Mouse (Mus musculus) testis, adult 2 months (tissue): ENCODE results near the gene Hivep2. TPM values are rescaled to one million over a fixed set of nuclear protein-coding genes. Genes with fewer than 3 reads are reported as not detected.

ENCODE experiments used
- H3K27ac ChIP-seq: fragments of 200-500 bp; 2 replicates; pipeline ENCODE4 v1.5.1; 2012; ENCODE audit warnings: low read depth, low read length; ENCODE audit not compliant: control insufficient read depth, insufficient read depth
- H3K27me3 ChIP-seq: fragments of 200-500 bp; 2 replicates; pipeline ENCODE4 v1.6.1; 2012; ENCODE audit warnings: mild to moderate bottlenecking, low read length, moderate library complexity; ENCODE audit not compliant: control insufficient read depth, insufficient read depth
- H3K36me3 ChIP-seq: fragments of 200-500 bp; 2 replicates; pipeline ENCODE4 v1.6.1; 2012; ENCODE audit warnings: mild to moderate bottlenecking, low read length; ENCODE audit not compliant: control insufficient read depth, insufficient read depth
- H3K4me1 ChIP-seq: fragments of 200-500 bp; 2 replicates; pipeline ENCODE4 v1.6.1; 2012; ENCODE audit warnings: low read length; ENCODE audit not compliant: control insufficient read depth, insufficient read depth
- H3K4me3 ChIP-seq: fragments of 200-500 bp; 2 replicates; pipeline ENCODE4 v1.5.1; 2012; ENCODE audit warnings: low read depth, mild to moderate bottlenecking, low read length, moderate library complexity, mixed read lengths; ENCODE audit not compliant: control insufficient read depth
- CTCF ChIP-seq: fragments of 200-500 bp; IDR thresholded peaks from 2 replicates; pipeline ENCODE4 v1.5.1; 2012; ENCODE audit warnings: low read depth, mild to moderate bottlenecking, inconsistent platforms, low read length, moderate library complexity; ENCODE audit not compliant: control insufficient read depth, insufficient read depth, insufficient replicate concordance
- POLR2A ChIP-seq: fragments of 200-500 bp; IDR thresholded peaks from 2 replicates; pipeline ENCODE4 v1.6.1; 2012; ENCODE audit warnings: low read depth, mild to moderate bottlenecking, inconsistent platforms, low read length, moderate library complexity; ENCODE audit not compliant: control insufficient read depth
- polyA plus RNA-seq: library from polyadenylated mRNA; depleted of rRNA; stranded (reverse); fragments of >200 nt; gene quantifications from 2 replicates; pipeline ENCODE4 v1.2.3, GENCODE M21; 2012

Hivep2 gene
- polyA plus RNA-seq, 1 experiment: 0.88 TPM

- Histone ChIP-seq H3K4me3 (no peak overlapping the region), H3K4me1 (no peaks in the 10 kb centered on the region; the same call in 1 of the 2 replicates), H3K27ac (no peak overlapping the region), H3K27me3 (no peaks in the 10 kb centered on the region), H3K36me3 (no peaks in the 10 kb centered on the region)
- TF ChIP-seq POLR2A: no peak
- no peak for TF ChIP-seq CTCF
These were observed 83.8 kb downstream of the Hivep2 start for GRCm38 (mm10) chr10:14049686-14050085.

- Histone ChIP-seq H3K27ac (no peak overlapping the region), H3K4me1 (no peaks in the 10 kb centered on the region; the same call in 1 of the 2 replicates), H3K36me3 (no peaks in the 10 kb centered on the region), H3K4me3 (no peak overlapping the region), H3K27me3 (no peaks in the 10 kb centered on the region)
- no peak for TF ChIP-seq POLR2A
- no peak for TF ChIP-seq CTCF
These were observed 84.7 kb downstream of the Hivep2 start for GRCm38 (mm10) chr10:14050586-14050985.

- Histone ChIP-seq H3K4me1 (no peaks in the 10 kb centered on the region; the same call in 1 of the 2 replicates), H3K4me3 (no peak overlapping the region), H3K27ac (no peak overlapping the region), H3K27me3 (no peaks in the 10 kb centered on the region), H3K36me3 (no peaks in the 10 kb centered on the region)
- no peak for TF ChIP-seq CTCF
- TF ChIP-seq POLR2A: no peak
These were observed 86.3 kb downstream of the Hivep2 start for GRCm38 (mm10) chr10:14052109-14052689.

- H3K27me3 ChIP-seq: no peaks in the 10 kb centered on the region
- H3K36me3 ChIP-seq: no peaks in the 10 kb centered on the region
- no peak overlapping the region for H3K27ac ChIP-seq
- no peak overlapping the region for H3K4me3 ChIP-seq
- no peaks in the 10 kb centered on the region; the same call in 1 of the 2 replicates for H3K4me1 ChIP-seq
- TF ChIP-seq POLR2A (no peak), CTCF (no peak)
These were observed 89.0 kb downstream of the Hivep2 start for GRCm38 (mm10) chr10:14054860-14055259.

GRCm38 (mm10) chr10:14055533-14055981 lies 89.7 kb downstream of the Hivep2 start:
- no peak for TF ChIP-seq CTCF
- no peak for TF ChIP-seq POLR2A
- Histone ChIP-seq H3K27me3 (no peaks in the 10 kb centered on the region), H3K36me3 (no peaks in the 10 kb centered on the region), H3K4me3 (no peak overlapping the region), H3K4me1 (no peaks in the 10 kb centered on the region; the same call in 1 of the 2 replicates), H3K27ac (no peak overlapping the region)

- Histone ChIP-seq H3K27ac (no peak overlapping the region; the same call in 1 of the 2 replicates), H3K36me3 (no peaks in the 10 kb centered on the region), H3K4me3 (no peak overlapping the region), H3K27me3 (no peaks in the 10 kb centered on the region), H3K4me1 (no peaks in the 10 kb centered on the region; the same call in 1 of the 2 replicates)
- TF ChIP-seq CTCF: no peak
- TF ChIP-seq POLR2A: no peak
These were observed 90.2 kb downstream of the Hivep2 start for GRCm38 (mm10) chr10:14056057-14056456.

GRCm38 (mm10) chr10:14056584-14057451 lies 90.9 kb downstream of the Hivep2 start:
- H3K27ac ChIP-seq: no peak overlapping the region; the same call in 1 of the 2 replicates
- no peaks in the 10 kb centered on the region for H3K36me3 ChIP-seq
- no peaks in the 10 kb centered on the region for H3K27me3 ChIP-seq
- H3K4me3 ChIP-seq: no peak overlapping the region
- TF ChIP-seq POLR2A (no peak), CTCF (no peak)
- H3K4me1 ChIP-seq: no peaks in the 10 kb centered on the region; the same call in 1 of the 2 replicates
